Mouse (Mus musculus) spleen, adult 10 weeks (tissue): ENCODE data around the gene S1pr3. TPM values are rescaled to one million over a fixed set of nuclear protein-coding genes. Genes with fewer than 3 reads are reported as not detected.

Experiments
- polyA plus RNA-seq: library from polyadenylated mRNA; stranded (reverse); fragments of 350-450 nt; fragmentation: Illumina TruSeq; extraction: RNeasy Lipid Tissue Mini Kit (QIAGEN cat#74804); gene quantifications from one replicate; pipeline ENCODE4 v1.2.3, GENCODE M21; 2015; ENCODE audit warnings: low replicate concordance; ENCODE audit not compliant: insufficient read depth

The S1pr3 gene
- polyA plus RNA-seq, result 33.7 TPM

GRCm38 (mm10) chr13:51408519-51409001 is at the start of gene S1pr3:
S1pr3 (plus strand) TSS chr13:51408639.

Other genes starting within 250 kb of the S1pr3 start
- 1.1 TPM for gene Nxnl2, start 237.6 kb upstream of the S1pr3 start, polyA plus RNA-seq
- not detected for gene Shc3, start 160.8 kb downstream of the S1pr3 start, polyA plus RNA-seq
- gene Cks2, start 236.6 kb downstream of the S1pr3 start, polyA plus RNA-seq, result 61.9 TPM
- 33.7 TPM for gene Secisbp2, start 243.1 kb downstream of the S1pr3 start, polyA plus RNA-seq